In genomic region chr3:89281579-89282290, GRCm38 (mm10) we compare ENCODE assay signal across 8 mouse cellular contexts. TPM values are rescaled to one million over a fixed set of nuclear protein-coding genes. Genes with fewer than 3 reads are reported as not detected.
DNase-seq lines count a peak whose midpoint lies in the region; ATAC-seq and TF ChIP-seq lines count a peak whose summit lies in the region.

No protein-coding gene starts in this region.

- intact Hi-C loops in gastrocnemius, adult 2 months (cut with DNase I), result loop anchor here (1.0 to 2.0 kb wide), 2 partner anchors 15 to 31 kb away; no protein-coding TSS in a partner anchor
- intact Hi-C loops in left cerebral cortex, postnatal 10 days (cut with DNase I), result loop anchor here (5.0 kb wide), 1 partner anchor 34 kb away; the partner anchor contains the start of genes Krtcap2 and Trim46

- H3K4me2 ChIP-seq in hindbrain, embryonic 15.5 days, result peak overlapping the region; percentile 70

- peak; percentile 96 for DNase-seq in NIH3T3 (ENCODE audit: low read depth)
- DNase-seq in cerebellum, postnatal 10 days, result peak; percentile 92 to 93
- DNase-seq in gastrocnemius, adult 2 months, result peak; percentile 90
- peak; percentile 76 to 86 for DNase-seq in left cerebral cortex, postnatal 10 days (ENCODE audit: extremely low spot score in 1 of 2, low spot score in 2 of 2)
- DNase-seq in right cerebral cortex, adult 18-20 months, result peak; percentile 86
- peak; percentile 70 for DNase-seq in urinary bladder, postnatal 10 days (ENCODE audit: low spot score)

- no peak for ATAC-seq in hindbrain, embryonic 15.5 days (ENCODE audit: low FRiP score, low read depth)

- H3K9me3 ChIP-seq in hindbrain, embryonic 15.5 days, result no peaks in the 10 kb centered on the region
- no peaks in the 10 kb centered on the region for H3K9me3 ChIP-seq in megakaryocyte, embryonic 14.5 days

- WGBS in hindbrain, embryonic 15.5 days, result 10% methylated on average over 20 of the region's 20 CpGs

- peaks cover 40% of the 10 kb centered on the region for H3K4me1 ChIP-seq in hindbrain, embryonic 15.5 days (replicated peaks)
- H3K4me1 ChIP-seq in megakaryocyte, embryonic 14.5 days, result peaks cover 52% of the 10 kb centered on the region

- H3K4me3 ChIP-seq in gastrocnemius, adult 2 months, result peak overlapping the region; percentile 85
- peak overlapping the region; percentile 43 for H3K4me3 ChIP-seq in hindbrain, embryonic 15.5 days
- peak overlapping the region; percentile 90 for H3K4me3 ChIP-seq in megakaryocyte, embryonic 14.5 days (replicated peaks)

- H3K9ac ChIP-seq in hindbrain, embryonic 15.5 days, result peak overlapping the region; percentile 44

- H3K36me3 ChIP-seq in hindbrain, embryonic 15.5 days, result no peaks in the 10 kb centered on the region
- no peaks in the 10 kb centered on the region for H3K36me3 ChIP-seq in megakaryocyte, embryonic 14.5 days (replicated peaks; ENCODE audit: low read length)

- TF ChIP-seq CTCF in gastrocnemius, adult 2 months (IDR thresholded peaks at IDR 0.05), result peak; percentile 99; the same call in 1 of the 2 replicates

- peaks cover 25% of the 10 kb centered on the region for H3K27me3 ChIP-seq in hindbrain, embryonic 15.5 days
- H3K27me3 ChIP-seq in megakaryocyte, embryonic 14.5 days (replicated peaks), result peaks cover 91% of the 10 kb centered on the region

- H3K27ac ChIP-seq in gastrocnemius, adult 2 months, result peak overlapping the region; percentile 96
- H3K27ac ChIP-seq in hindbrain, embryonic 15.5 days (replicated peaks), result no peak overlapping the region

RNA-seq across cellular contexts. Expression of gene Efna1, which starts 0.8 kb away (rescaled TPM):
- total RNA-seq in gastrocnemius, adult 2 months (2021), result 10 to 100 TPM in 1 of 2 experiments, 1 to 10 TPM in 1; 7.9 to 13.1 TPM
- polyA plus RNA-seq in hindbrain, embryonic 15.5 days (2015; fragmentation: Nextera tagmentation; extraction: Ambion mirVana), result 8.9 and 9.1 TPM in 2 replicates
- total RNA-seq in left cerebral cortex, postnatal 10 days (2021), result 1 to 10 TPM; 3.3 to 4.4 TPM
- 0.16 TPM in 1 of 2 replicates, not detected in the other for polyA plus RNA-seq in megakaryocyte, embryonic 14.5 days (2012; ENCODE audit: insufficient read depth, low replicate concordance)

RNA-seq across cellular contexts. Expression of gene Slc50a1, which starts 11.4 kb away (rescaled TPM):
- 1 to 10 TPM; 8.9 to 9.7 TPM for total RNA-seq in gastrocnemius, adult 2 months (2021)
- 36.2 and 38.5 TPM in 2 replicates for polyA plus RNA-seq in hindbrain, embryonic 15.5 days (2015; fragmentation: Nextera tagmentation; extraction: Ambion mirVana)
- total RNA-seq in left cerebral cortex, postnatal 10 days (2021), result 10 to 100 TPM; 17.9 to 22.3 TPM
- 7.0 and 25.0 TPM in 2 replicates for polyA plus RNA-seq in megakaryocyte, embryonic 14.5 days (2012; ENCODE audit: insufficient read depth, low replicate concordance)

RNA-seq across cellular contexts. Expression of gene Dpm3, which starts 22.6 kb away (rescaled TPM):
- 10 to 100 TPM; 16.4 to 26.9 TPM for total RNA-seq in gastrocnemius, adult 2 months (2021)
- polyA plus RNA-seq in hindbrain, embryonic 15.5 days (2015; fragmentation: Nextera tagmentation; extraction: Ambion mirVana), result 80.0 and 88.4 TPM in 2 replicates
- 10 to 100 TPM; 47.1 to 51.1 TPM for total RNA-seq in left cerebral cortex, postnatal 10 days (2021)
- 435 and 701 TPM in 2 replicates for polyA plus RNA-seq in megakaryocyte, embryonic 14.5 days (2012; ENCODE audit: insufficient read depth, low replicate concordance)

RNA-seq across cellular contexts. Expression of gene Trim46, which starts 35.6 kb away (rescaled TPM):
- total RNA-seq in gastrocnemius, adult 2 months (2021), result under 1 TPM; 0.18 to 0.50 TPM
- polyA plus RNA-seq in hindbrain, embryonic 15.5 days (2015; fragmentation: Nextera tagmentation; extraction: Ambion mirVana), result 71.3 and 81.6 TPM in 2 replicates
- total RNA-seq in left cerebral cortex, postnatal 10 days (2021), result 100 to 1,000 TPM; 112 to 118 TPM
- polyA plus RNA-seq in megakaryocyte, embryonic 14.5 days (2012; ENCODE audit: insufficient read depth, low replicate concordance), result 1.8 and 2.1 TPM in 2 replicates

RNA-seq across cellular contexts. Expression of gene Krtcap2, which starts 36.0 kb away (rescaled TPM):
- 10 to 100 TPM; 62.9 to 79.7 TPM for total RNA-seq in gastrocnemius, adult 2 months (2021)
- 196 and 211 TPM in 2 replicates for polyA plus RNA-seq in hindbrain, embryonic 15.5 days (2015; fragmentation: Nextera tagmentation; extraction: Ambion mirVana)
- total RNA-seq in left cerebral cortex, postnatal 10 days (2021), result 10 to 100 TPM; 72.1 to 92.1 TPM
- polyA plus RNA-seq in megakaryocyte, embryonic 14.5 days (2012; ENCODE audit: insufficient read depth, low replicate concordance), result 81.0 and 225 TPM in 2 replicates
